Mouse (Mus musculus) urinary bladder, adult 18-20 months (tissue): ENCODE data around the gene Tas2r125.
"Not testable (repeated sequence)": the region's sequence is repeated elsewhere in the genome, so short reads cannot be mapped to it uniquely, and the experiment has no call there.

ENCODE experiments used
- DNase-seq, 2 experiments: peaks; one replicate each; pipeline ENCODE4 v3.0.0; 2022; ENCODE audit warnings: low spot score in 2 of 2, mixed read lengths in 2 of 2

Gene Tas2r125

DNA sequence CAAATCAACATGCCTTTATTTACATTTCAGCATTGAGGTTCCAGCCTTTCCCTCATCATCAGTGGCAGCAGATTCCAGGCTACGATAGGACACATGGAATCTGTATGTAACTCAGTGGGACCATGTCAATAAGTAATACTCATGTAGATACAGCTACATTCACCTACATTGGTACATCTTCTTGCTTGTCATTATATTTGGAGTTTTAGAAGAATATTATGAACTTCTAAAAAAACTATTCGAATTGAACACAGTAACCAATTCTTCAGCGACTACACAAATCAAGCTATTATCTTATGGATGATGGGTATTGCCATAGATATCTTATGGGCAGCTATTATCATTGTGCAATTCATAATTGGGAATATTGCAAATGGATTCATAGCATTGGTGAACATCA, at the start of gene Tas2r125:
Tas2r125 (plus strand) TSS at position 301 of the 400 bp plus-strand sequence.
- DNase-seq: no peak

GRCm38 (mm10) chr6:132867708-132868107, 41.7 kb upstream of the Tas2r125 start, which contains the start of gene Tas2r110:
Gene Tas2r110, plus strand, starts transcription at chr6:132868008.
- DNase-seq: no peak

GRCm38 (mm10) chr6:132892711-132893110, 16.7 kb upstream of the Tas2r125 start, which contains the start of gene Tas2r113:
Gene Tas2r113, plus strand, starts transcription at chr6:132893011.
- no peak for DNase-seq

GRCm38 (mm10) chr6:132941376-132941775, 31.9 kb downstream of the Tas2r125 start:
- not testable (repeated sequence) for DNase-seq

DNA sequence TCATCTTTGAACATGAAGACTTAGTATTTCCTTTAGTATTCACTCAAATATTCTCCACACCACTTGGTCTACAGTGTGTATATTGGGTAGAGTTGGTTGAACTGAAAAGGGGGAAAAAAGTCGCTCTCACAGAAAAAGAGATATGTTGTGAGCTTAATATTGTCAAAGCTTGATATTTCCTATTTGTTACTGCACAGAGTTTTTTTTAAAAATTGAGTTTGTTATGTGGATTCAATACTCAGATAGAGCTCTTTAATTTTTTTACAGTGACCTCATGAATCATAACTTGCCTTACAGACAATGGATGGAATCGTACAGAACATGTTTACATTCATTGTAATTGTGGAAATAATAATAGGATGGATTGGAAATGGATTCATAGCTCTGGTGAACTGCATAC, 41.4 kb downstream of the Tas2r125 start, which contains the start of gene Tas2r129:
Tas2r129 (plus strand) TSS at position 301 of the 400 bp plus-strand sequence.
- no peak for DNase-seq

GRCm38 (mm10) chr6:132957819-132958218, 48.4 kb downstream of the Tas2r125 start, which contains the start of gene Tas2r131:
Gene Tas2r131, minus strand, starts transcription at chr6:132957919.
- no peak for DNase-seq
